Mouse (Mus musculus) urinary bladder, adult 2 months (tissue): ENCODE measurements around the gene Cavin1. TPM values are rescaled to one million over a fixed set of nuclear protein-coding genes. Genes with fewer than 3 reads are reported as not detected.
A peak's percentile ranks its signal among the peaks of the same experiment; 100 is the strongest.

ENCODE experiments used
- DNase-seq: peaks from one replicate; pipeline ENCODE4 v3.0.0; 2022; ENCODE audit warnings: low spot score
- polyA plus RNA-seq: library from polyadenylated mRNA; depleted of rRNA; stranded (reverse); fragments of >200 nt; gene quantifications from 2 replicates; pipeline ENCODE4 v1.2.3, GENCODE M21; 2012

The Cavin1 gene
- polyA plus RNA-seq, 1 experiment, result 284 TPM

DNA sequence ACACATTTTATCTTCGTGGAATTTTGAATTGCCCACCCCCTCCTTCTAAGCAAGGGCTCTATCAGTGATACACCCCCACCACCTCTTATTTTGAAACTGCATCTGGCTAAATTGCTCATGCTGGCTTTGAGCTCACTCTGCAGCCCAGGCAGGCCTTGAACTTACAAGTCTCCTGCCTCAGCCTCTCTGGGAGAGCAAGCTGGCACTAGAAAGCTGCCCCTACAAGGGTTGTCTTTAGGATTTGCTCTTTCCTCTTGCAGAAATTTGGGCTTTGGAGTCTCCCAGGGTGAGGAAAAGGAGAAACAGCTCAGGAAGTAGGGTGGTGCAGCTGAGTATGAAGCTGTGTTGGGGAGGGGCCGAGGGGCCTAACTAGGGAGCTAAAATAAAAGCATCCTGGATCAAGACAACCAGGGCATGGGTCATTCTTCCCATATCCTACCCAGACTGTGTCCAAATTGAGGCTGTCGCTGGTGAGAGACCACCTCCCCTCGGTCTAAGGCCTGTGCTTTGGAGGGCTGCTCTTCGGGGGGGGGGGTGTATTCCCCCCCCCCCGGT is 12.7 kb downstream of the Cavin1 start:
- DNase-seq, result no peak

GRCm38 (mm10) chr11:100957244-100957643 is 13.4 kb downstream of the Cavin1 start:
- DNase-seq, result peak; percentile 86

DNA sequence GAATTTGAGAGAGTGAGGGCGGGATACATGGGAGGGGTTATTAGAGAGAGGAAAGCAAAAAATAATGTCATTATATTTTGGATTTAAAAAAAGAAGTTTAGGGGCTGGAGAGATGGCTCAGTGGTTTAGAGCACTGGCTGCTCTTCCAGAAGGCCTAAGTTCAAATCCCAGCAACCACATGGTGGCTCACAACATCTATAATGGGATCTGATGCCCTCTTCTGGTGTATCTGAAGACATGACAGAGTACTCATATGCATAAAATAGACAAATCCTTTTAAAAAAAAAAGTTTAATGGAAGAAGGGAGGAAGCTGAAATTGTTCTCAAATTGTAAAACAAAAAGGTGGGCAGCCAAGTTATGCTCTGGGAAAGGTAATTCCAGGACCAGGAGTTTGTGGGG is 21.1 kb downstream of the Cavin1 start:
- DNase-seq, result no peak

DNA sequence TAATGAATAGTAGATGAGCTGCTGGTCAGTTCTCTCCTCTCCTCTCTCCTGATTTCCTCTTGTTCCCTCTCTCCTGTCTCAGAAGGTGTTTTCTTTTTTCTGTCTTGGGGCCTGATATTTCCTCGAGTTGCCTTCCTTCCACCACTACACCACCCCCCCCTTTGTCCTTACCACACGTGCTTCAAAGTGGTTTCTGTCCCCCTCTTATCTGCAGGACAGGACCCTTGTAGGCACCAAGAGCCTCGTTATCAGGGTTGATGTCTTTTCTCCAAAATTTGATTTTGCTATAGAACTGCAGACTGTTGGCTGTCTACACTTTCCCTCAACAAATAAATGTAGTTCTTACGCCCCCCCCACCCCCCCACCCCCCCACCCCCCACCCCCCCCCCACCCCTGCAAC is 22.4 kb downstream of the Cavin1 start:
- no peak for DNase-seq

DNA sequence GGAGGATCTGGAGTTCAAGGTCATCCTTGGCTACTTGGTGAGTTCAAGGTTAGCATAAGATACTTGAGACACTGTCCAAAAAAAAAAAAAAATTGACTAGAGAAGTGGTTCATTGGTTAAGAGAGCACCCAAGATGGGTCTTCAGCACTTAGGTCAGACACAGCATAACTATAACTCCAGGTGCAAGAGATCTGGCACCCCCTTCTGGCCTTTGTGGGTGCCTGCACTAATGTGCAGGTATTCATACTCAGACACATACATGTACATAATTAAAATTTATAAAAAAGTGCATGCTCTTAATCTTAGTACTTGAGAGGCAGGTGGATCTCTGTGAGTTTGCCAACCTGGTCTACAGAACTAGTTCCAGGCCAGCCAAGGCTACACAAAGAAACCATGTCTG is 23.1 kb downstream of the Cavin1 start:
- DNase-seq, result no peak

- DNase-seq, result no peak
Observed at GRCm38 (mm10) chr11:100946862-100947261, 23.8 kb downstream of the Cavin1 start.

- DNase-seq, result no peak
Observed at GRCm38 (mm10) chr11:100942388-100942787, 28.3 kb downstream of the Cavin1 start.

DNA sequence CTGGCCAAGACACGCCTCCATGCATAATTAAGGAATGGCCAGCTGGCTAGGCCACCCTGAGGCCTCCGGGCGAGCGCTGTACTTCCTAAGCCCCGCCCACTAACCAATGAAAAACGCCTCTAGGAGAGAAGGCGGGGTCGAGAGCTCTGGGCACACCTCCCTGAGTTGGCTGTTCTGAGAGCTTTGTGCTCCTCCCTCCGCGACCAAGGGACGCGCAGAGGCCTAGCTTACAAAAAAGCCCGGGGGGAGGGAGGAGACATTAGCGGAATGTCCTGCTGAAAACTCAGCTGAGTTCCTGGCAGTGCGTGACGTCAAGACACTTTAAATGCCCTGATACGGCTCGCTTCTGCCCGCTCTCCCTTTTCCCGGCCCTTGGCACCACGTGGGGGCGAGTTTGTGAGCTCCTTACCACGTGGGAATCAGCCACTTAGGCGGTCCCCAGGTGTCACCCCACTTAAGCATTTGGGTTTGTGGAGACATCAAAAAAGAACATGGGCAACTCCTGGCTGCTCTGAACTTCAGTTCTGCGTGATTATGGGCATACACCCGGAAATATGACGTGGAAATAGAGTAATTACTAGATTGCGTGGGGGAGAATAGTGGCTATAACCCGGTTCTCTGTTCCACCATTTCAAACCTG is 31.1 kb downstream of the Cavin1 start, which contains the start of gene Stat3:
Gene Stat3 (minus strand): TSS at position 29 of the 640 bp plus-strand sequence.
- DNase-seq, result peak; percentile 94

- DNase-seq, result peak; percentile 89
Observed at GRCm38 (mm10) chr11:100938711-100939511, 31.8 kb downstream of the Cavin1 start.

- DNase-seq, result no peak
Observed at GRCm38 (mm10) chr11:100938112-100938511, 32.6 kb downstream of the Cavin1 start.

DNA sequence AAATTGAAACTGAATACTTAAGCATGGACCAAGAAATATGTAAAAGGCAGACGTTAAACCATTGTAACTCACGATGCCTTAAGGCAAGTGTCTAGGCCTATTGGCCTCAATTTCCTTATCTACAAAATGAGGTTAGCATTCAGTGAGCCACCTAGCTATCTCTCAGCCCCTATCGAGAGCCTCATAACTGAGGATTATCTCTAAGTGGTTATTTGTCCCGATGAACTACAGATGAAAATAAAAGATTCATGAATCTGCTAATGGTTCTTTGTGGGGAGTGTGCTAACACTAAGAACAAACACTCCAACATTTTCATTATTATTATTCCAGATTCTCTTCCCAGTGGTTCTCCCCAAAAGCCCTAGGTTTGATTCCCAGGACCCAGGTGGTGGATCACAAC is 33.4 kb downstream of the Cavin1 start:
- DNase-seq, result no peak

- DNase-seq, result no peak
Observed at GRCm38 (mm10) chr11:100935373-100936355, 35.0 kb downstream of the Cavin1 start.

GRCm38 (mm10) chr11:100931254-100931921 is 39.3 kb downstream of the Cavin1 start:
- DNase-seq, result no peak

DNA sequence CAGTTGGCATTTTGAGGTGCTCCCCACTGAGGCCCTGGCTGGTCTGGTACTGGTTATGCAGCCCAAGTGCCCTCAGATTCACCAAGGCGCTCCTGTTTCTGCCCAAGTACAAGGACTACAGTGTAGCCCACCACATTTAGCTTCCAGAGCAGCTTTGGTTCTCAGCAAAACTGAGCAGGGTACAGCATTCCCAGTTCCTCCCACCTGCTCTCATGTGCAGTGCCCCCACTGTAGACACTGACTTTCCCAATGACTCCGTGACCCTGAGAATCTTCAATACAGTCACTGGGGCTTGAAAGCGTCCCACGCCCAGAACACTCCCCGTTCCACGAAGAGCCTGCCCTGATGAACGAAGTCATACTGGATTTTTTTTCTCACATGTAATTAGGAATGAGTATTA is 40.1 kb downstream of the Cavin1 start:
- DNase-seq, result no peak

DNA sequence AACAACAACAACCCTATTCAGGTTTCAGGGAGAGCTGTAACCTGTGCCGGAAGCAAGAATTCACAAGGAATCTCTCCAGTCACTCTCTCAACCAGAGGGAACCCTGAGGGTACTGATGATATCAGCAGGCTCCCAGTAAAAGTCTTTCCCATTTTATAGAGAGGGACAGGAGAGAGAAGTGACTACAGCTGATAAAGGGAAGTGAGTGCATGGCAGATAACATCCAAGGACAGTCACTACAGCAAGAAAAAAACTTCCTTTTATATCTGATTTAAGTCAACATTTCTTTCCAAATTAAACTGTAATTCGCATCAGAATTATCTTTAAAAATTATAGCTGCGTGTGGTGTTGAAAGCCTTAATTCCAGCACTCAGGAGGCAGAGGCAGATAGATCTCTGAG is 43.3 kb downstream of the Cavin1 start:
- DNase-seq, result no peak

- DNase-seq, result no peak
Observed at GRCm38 (mm10) chr11:100924386-100924919, 46.2 kb downstream of the Cavin1 start.

DNA sequence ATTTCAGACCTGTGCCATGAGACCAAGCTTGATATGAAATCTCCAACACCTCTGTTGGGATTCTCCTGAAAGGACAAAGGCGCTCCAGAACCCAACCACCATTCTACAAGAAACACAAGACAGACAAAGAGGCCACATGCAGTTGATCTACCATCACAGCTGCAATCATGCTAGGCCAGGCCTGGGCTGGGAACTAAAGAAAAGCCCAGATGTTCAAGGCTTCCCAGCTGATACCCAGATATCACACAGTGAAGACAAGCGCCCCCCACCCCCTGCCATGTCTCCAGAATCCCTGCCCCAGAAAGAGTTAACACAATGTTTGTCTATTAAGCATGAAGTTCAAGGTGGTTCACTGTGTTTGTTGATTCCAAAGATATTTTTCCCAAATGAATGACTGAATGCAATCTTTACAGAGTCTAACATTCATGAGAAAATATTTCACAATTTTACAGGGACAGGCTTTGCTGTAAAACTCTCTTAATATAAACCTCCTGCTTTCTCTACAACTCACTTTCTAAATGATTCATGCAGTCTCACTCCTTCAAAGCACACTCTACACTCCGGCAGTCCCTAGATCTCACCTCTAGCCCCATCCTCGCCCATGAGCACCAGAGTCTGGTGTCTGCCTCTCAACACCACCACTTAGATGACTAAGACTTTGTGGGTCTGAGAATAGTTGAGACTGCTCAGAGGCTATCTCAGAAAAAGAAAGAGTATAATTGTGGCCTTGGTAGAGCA is 49.6 kb downstream of the Cavin1 start:
- DNase-seq, result no peak

DNA sequence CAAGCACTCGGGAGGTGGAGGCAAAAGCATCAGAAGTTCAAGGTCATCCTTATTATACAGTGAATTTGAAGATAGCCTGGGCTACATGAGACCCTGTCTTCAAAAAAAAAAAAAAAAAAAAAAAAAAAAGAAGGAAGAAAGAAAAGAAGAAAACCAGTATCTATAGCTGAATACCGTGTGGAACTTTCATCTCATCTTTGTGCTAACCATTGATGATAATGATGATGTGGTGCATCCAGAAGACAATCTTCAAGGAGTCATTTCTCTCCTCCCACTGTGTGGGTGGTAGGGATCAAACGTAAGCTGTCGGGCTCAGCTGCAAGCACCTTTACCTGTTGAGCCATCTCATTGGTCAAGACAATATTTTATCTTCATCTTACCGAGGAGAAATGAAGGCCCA is 52.7 kb downstream of the Cavin1 start:
- DNase-seq, result no peak

- no peak for DNase-seq
Observed at GRCm38 (mm10) chr11:100916432-100916971, 54.2 kb downstream of the Cavin1 start.

DNA sequence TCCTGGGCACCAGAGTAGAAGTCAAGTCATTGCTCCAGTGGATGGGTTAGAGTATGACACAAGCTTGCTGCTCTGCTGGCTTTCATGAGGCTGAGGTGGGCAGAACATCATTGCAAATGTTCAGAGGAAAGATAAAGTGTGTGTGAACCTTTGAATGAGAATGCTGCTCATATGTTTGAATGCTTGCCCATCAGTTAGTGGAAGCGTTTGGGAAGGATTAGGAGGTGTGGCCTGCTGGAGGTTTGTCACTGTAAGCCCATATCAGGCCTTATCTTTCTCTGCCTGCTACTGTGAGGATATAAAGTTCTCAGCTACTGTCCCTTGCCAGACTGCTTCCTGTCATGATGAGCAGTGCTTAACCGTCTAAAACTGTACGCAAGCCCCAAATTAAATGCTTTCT is 55.6 kb downstream of the Cavin1 start:
- DNase-seq, result no peak
